Mouse (Mus musculus): Measurements from ENCODE around the gene Erg.

Gene Erg

DNA sequence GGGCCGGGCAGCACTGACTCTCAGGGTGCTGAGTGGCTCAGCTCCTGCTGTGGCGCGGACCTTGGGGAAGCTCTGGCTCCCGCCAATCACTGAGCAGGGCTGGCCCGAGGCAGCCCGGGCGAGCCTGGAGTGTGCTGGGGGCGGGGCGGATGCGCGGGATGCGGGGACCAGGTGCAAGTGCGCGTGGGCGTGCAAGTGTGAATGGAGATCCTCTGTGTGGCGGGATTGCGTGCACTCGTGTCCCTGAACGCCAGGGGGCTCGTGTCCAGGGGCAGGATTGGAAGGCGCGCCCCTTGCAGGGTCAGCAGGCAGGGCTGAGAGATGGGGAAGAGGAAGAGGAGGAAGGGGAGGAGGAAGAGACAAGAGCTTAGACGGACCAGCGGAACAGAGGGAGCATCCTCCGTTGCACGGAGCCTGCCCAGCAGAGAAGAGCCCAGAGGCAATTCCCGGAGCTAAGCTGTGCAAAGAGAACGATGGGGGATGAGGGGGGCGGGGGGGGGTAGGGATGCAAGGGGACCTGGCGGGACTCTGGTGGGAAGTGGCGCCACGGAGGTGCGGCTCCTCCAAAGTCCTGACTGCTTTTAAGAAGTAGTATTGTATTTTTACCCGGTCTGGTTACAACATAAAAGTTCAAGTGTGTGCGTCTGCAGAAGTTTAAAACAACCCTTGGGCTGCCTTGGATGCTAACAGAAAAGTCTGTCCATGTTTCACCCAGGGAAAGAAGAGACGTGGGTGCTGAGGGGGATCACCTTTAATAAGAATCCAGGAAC lies 667 bp downstream of the Erg start:
- DNase-seq (ENCODE audit: inconsistent age in 2 of 2, low spot score in 1 of 2), result peak; percentile 10 to 46

- DNase-seq (ENCODE audit: inconsistent age in 2 of 2, low spot score in 1 of 2), result no peak
Observed at GRCm38 (mm10) chr16:95584751-95585528, 1.5 kb downstream of the Erg start.

GRCm38 (mm10) chr16:95579289-95579688 lies 7.1 kb downstream of the Erg start:
- DNase-seq (ENCODE audit: inconsistent age in 2 of 2, low spot score in 1 of 2), result no peak

DNA sequence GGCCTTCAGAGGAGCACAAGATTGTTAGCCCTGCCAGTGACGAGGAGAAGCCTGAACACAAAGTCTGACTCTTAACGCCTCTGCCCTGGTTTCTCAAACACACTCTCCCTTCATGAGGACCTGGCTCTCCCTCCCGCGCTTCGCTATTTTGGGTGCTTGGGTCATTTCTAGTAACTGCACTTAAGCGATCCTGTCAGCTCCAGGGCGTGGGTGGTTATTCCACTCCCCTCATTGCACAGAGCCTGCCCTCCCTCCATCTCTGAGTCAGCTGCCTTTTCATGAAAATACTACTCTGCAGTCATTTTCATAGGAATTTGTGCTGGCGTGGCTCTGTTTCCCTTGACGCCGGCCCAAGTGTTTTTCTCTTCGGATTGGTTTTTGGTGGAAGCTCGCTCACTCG lies 13.2 kb downstream of the Erg start:
- DNase-seq (ENCODE audit: inconsistent age in 2 of 2, low spot score in 1 of 2), result peak in 1 of 2 experiments; percentile 18

- peak; percentile 12 to 64 for DNase-seq (ENCODE audit: inconsistent age in 2 of 2, low spot score in 1 of 2)
Observed at GRCm38 (mm10) chr16:95570616-95571015, 15.8 kb downstream of the Erg start.

- no peak for DNase-seq (ENCODE audit: inconsistent age in 2 of 2, low spot score in 1 of 2)
Observed at GRCm38 (mm10) chr16:95556834-95557233, 29.6 kb downstream of the Erg start.

GRCm38 (mm10) chr16:95553136-95553535 lies 33.3 kb downstream of the Erg start:
- no peak for DNase-seq (ENCODE audit: inconsistent age in 2 of 2, low spot score in 1 of 2)

DNA sequence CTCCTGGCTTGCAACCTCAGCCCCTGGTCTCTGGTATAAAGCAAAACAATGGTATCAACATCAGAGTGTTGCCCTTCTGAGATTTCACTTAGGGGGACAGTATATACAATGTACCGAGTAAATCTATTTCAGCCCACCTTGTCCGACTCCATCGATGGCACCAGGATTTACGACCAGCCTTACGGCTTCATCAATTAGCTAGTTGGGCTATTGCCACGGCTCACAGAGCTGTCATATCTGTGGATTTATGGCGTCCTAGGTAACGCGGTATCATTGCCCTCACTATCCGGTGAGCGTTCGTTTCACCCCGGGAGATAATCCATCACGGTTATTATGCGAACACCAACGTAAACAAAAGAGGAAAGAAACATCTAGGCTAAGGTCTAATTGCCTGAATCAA lies 33.9 kb downstream of the Erg start:
- no peak for DNase-seq (ENCODE audit: inconsistent age in 2 of 2, low spot score in 1 of 2)

DNA sequence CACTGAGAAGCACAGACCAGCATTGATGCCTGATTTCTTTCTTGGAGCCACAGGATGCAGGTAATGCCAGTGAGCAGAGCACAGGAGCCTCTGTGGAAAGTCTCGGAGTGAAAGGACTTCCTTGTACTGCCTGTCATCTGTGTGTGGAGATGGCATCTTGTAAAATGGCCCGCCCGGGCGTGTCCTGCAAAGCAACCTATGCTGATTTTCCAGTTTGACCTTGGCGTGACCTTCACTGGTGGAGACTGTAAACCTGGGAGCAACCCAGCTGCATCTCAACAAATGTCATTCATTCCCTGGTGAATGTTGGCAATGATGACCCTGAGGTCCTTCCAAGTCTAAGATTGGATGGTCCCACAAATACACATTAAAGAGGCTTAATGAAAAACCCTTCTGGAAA lies 35.9 kb downstream of the Erg start:
- DNase-seq (ENCODE audit: inconsistent age in 2 of 2, low spot score in 1 of 2), result no peak

GRCm38 (mm10) chr16:95544753-95545152 lies 41.6 kb downstream of the Erg start:
- DNase-seq (ENCODE audit: inconsistent age in 2 of 2, low spot score in 1 of 2), result no peak

GRCm38 (mm10) chr16:95543471-95543870 lies 42.9 kb downstream of the Erg start:
- DNase-seq (ENCODE audit: inconsistent age in 2 of 2, low spot score in 1 of 2), result no peak

DNA sequence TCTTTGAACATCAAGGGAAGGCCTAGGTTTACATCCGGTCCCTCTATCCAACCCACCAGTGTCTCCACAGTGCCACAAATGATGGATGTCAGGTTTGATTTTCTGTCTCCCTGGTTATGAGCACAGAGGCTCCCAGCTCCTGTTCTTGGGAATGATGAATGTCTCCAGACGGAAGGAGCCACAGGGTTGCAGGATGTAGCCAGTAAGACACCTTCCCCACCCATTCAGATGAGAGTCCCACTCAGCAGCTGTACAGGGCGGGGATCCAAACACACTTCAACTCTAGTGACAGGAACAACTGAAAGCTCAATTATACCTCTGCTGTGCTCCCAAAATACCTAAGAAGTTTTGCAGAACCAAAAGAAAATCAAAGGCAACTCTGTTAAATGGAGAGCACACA lies 51.2 kb downstream of the Erg start:
- DNase-seq (ENCODE audit: inconsistent age in 2 of 2, low spot score in 1 of 2), result no peak

DNA sequence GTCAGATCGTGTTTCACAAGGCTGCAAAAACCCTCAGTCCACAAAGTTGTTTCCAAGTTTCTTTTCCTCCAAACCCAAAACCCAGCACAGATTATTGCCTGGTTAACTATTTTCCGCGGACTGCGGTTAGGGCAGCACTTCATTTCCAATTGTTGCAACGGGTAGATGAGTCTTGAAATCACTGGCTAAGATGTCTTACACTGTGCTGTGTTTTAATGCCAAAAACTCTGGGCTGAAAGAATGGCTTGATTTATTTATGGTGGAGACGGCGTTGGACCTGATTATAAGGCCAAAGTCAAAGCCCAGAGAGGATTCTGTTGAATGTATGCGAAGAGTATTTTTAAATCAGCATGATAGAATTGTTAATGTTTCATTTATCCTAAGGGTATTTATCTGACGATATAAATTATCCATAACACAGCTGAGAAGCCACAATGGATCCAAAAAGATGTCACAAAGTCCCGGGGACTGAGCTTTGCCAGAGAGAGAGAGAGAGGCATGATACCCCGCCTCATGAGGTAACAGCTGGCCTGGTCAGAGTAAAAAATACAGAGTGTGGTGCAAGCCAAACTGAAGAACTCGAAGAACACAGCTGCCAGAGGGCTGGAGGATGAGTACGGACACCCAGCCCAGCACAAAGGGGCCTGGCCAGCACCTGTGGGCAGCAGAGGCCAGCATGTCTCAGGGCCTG lies 53.9 kb downstream of the Erg start:
- no peak for DNase-seq (ENCODE audit: inconsistent age in 2 of 2, low spot score in 1 of 2)

- no peak for DNase-seq (ENCODE audit: inconsistent age in 2 of 2, low spot score in 1 of 2)
Observed at GRCm38 (mm10) chr16:95527561-95527960, 58.8 kb downstream of the Erg start.

- DNase-seq (ENCODE audit: inconsistent age in 2 of 2, low spot score in 1 of 2), result no peak
Observed at GRCm38 (mm10) chr16:95519520-95519919, 66.9 kb downstream of the Erg start.

- DNase-seq (ENCODE audit: inconsistent age in 2 of 2, low spot score in 1 of 2), result no peak
Observed at GRCm38 (mm10) chr16:95506051-95506450, 80.3 kb downstream of the Erg start.

- no peak for DNase-seq (ENCODE audit: inconsistent age in 2 of 2, low spot score in 1 of 2)
Observed at GRCm38 (mm10) chr16:95496582-95497300, 89.7 kb downstream of the Erg start.

DNA sequence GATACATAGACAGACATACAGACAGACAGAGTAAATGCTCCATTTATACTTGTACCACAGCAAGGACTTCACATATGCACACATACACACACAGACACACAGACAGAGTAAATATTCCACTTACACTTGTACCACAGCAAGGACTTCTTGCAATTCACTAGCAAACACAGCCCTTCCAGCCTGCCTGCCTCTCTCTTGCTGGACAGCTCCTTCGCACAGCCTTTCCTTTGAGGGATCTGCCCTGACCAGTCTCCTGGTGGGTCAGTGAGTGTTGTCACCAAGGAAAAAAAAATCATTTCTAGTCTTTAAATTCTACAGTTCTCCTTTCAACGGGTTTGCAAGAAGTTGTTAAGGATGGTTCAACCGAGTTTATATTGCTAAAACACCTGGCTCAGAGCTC lies 92.3 kb downstream of the Erg start:
- DNase-seq (ENCODE audit: inconsistent age in 2 of 2, low spot score in 1 of 2), result no peak

GRCm38 (mm10) chr16:95493336-95493735 lies 93.1 kb downstream of the Erg start:
- no peak for DNase-seq (ENCODE audit: inconsistent age in 2 of 2, low spot score in 1 of 2)

GRCm38 (mm10) chr16:95492146-95492545 lies 94.2 kb downstream of the Erg start:
- peak; percentile 29 to 78 for DNase-seq (ENCODE audit: inconsistent age in 2 of 2, low spot score in 1 of 2)

DNA sequence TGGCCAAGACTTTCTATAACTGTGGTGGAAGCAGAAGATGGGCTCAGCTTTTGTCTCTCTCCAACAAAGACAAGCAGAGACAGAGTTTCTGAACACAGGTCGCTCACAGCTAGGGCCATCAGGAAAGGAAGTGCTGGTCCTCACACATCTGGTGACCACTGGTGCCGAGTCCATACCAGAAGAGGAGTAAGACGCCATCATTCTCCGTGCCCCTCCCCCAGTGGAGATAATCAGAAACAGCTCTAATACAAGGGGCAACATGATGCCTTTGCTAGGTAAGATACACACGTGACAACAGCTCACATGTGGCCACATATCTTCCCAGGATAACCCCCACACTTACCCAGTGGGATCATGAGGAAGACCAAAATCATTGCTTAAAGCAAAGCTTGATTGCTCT lies 96.0 kb downstream of the Erg start:
- no peak for DNase-seq (ENCODE audit: inconsistent age in 2 of 2, low spot score in 1 of 2)
